Comparison of ENCODE assay signal across 22 mouse cellular contexts in the genomic region with DNA sequence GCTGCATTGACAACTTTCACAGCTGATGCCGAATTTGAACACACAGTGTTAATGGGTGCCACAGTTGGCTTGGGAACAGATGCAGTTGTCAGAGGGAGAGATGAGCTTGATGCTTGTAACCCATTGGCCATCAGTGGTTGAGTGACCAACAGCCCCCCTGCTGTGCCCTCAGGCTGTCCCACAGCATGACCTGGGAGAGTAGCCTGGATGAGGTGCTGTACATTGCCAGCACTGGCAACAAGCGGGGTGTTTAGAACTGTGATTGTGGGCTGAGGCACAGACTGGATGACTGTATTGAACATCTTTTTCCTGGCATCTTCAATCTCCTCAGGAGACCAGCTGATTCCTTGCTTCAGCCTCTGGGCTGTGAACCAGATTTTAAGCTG. TPM values are rescaled to one million over a fixed set of nuclear protein-coding genes. Genes with fewer than 3 reads are reported as not detected.
DNase-seq lines count a peak whose midpoint lies in the region; ATAC-seq and TF ChIP-seq lines count a peak whose summit lies in the region.
"Had no signal": no experiment of that assay in that cellular context is flagged by ENCODE, and none has a peak within 500 bp of the region (broad histone marks: within the 10 kb centered on the region; RNA-seq: fewer than 3 reads in every experiment).

No protein-coding gene starts in this region.

- H3K9me3 ChIP-seq in liver, embryonic 11.5 days (ENCODE audit: control insufficient read depth, low read length) = no peaks in the 10 kb centered on the region
- H3K9me3 ChIP-seq: embryonic facial prominence, embryonic 12.5 days; embryonic facial prominence, embryonic 15.5 days had no signal

- no peaks in the 10 kb centered on the region; the same call in 1 of the 2 replicates for H3K27me3 ChIP-seq in cerebellum, adult 2 months (ENCODE audit: control insufficient read depth, insufficient read depth, low read length)
- no peaks in the 10 kb centered on the region for H3K27me3 ChIP-seq in liver, embryonic 11.5 days (replicated peaks; ENCODE audit: control insufficient read depth, insufficient read depth, low read length)
- H3K27me3 ChIP-seq: embryonic facial prominence, embryonic 12.5 days; embryonic facial prominence, embryonic 15.5 days had no signal

- no peak overlapping the region for H3K27ac ChIP-seq in cerebellum, adult 2 months (ENCODE audit: insufficient read depth, low read length)
- H3K27ac ChIP-seq in liver, embryonic 11.5 days (ENCODE audit: low read depth, low read length) = no peak overlapping the region
- H3K27ac ChIP-seq: embryonic facial prominence, embryonic 12.5 days; embryonic facial prominence, embryonic 15.5 days; gastrocnemius, adult 2 months; hindbrain, embryonic 14.5 days; hindbrain, postnatal 0 days had no signal

- H3K36me3 ChIP-seq in liver, embryonic 11.5 days (ENCODE audit: control insufficient read depth, insufficient read depth, low read length) = peaks cover 3% of the 10 kb centered on the region; the same call in 1 of the 2 replicates
- H3K36me3 ChIP-seq: embryonic facial prominence, embryonic 12.5 days had no signal

- TF ChIP-seq CTCF in cerebellum, adult 2 months (IDR thresholded peaks at IDR 0.05; ENCODE audit: borderline replicate concordance, insufficient read depth, low read depth, low read length) = no peak

- H3K9ac ChIP-seq in liver, embryonic 11.5 days (ENCODE audit: low read depth, low read length) = no peak overlapping the region
- H3K9ac ChIP-seq: embryonic facial prominence, embryonic 12.5 days; embryonic facial prominence, embryonic 15.5 days; forebrain, postnatal 0 days; hindbrain, embryonic 14.5 days had no signal

- H3K4me2 ChIP-seq in liver, embryonic 11.5 days = no peak overlapping the region
- H3K4me2 ChIP-seq: embryonic facial prominence, embryonic 12.5 days; embryonic facial prominence, embryonic 15.5 days; heart, embryonic 11.5 days; hindbrain, embryonic 14.5 days had no signal

- no peak overlapping the region for H3K4me3 ChIP-seq in cerebellum, adult 2 months (replicated peaks; ENCODE audit: insufficient read depth, low read depth, low read length)
- H3K4me3 ChIP-seq in liver, embryonic 11.5 days (ENCODE audit: low read depth, low read length) = no peak overlapping the region
- H3K4me3 ChIP-seq: embryonic facial prominence, embryonic 12.5 days; embryonic facial prominence, embryonic 15.5 days; gastrocnemius, adult 2 months had no signal

- H3K4me1 ChIP-seq in cerebellum, adult 2 months (ENCODE audit: control insufficient read depth, insufficient read depth, low read length) = peaks cover 20% of the 10 kb centered on the region
- H3K4me1 ChIP-seq in liver, embryonic 11.5 days (replicated peaks; ENCODE audit: control insufficient read depth, insufficient read depth, low read length) = no peaks in the 10 kb centered on the region
- H3K4me1 ChIP-seq: embryonic facial prominence, embryonic 12.5 days; embryonic facial prominence, embryonic 15.5 days had no signal

- 34% methylated on average over 2 of the region's 2 CpGs for WGBS in cerebellum, adult 2 months
- WGBS in liver, embryonic 11.5 days = 90% methylated on average over 2 of the region's 2 CpGs

- ATAC-seq in liver, embryonic 11.5 days (replicated peaks; ENCODE audit: low FRiP score) = no peak
- ATAC-seq: forebrain, embryonic 14.5 days; forebrain, postnatal 0 days; hindbrain, postnatal 0 days; inflammation-experienced regulatory T-cells, adult 6 months; intestine, embryonic 16.5 days had no signal

- no peak for TF ChIP-seq POLR2A in cerebellum, adult 2 months (IDR thresholded peaks at IDR 0.05; ENCODE audit: borderline replicate concordance, insufficient read depth, low read length)

- peak; percentile 51 for DNase-seq in brain, adult 2 months (ENCODE audit: low read depth, low spot score)
- peak; percentile 47 for DNase-seq in cerebellum, adult 11 months
- peak; percentile 52 to 66 for DNase-seq in cerebellum, adult 2 months
- DNase-seq in cerebellum, adult 9-11 months = peak; percentile 71
- DNase-seq in liver, embryonic 11.5 days (ENCODE audit: low spot score) = no peak
- no peak for DNase-seq in spleen, postnatal 4 days (ENCODE audit: low spot score in 2 of 2)
- DNase-seq in adrenal gland, adult 8-10 months = no peak
- DNase-seq: adrenal gland, adult 2 months; adrenal gland, postnatal 25 days; forebrain, postnatal 0 days; gastrocnemius, adult 2 months; gastrocnemius, postnatal 14 days; heart, postnatal 36 days; kidney, adult 18-20 months had no signal

RNA-seq across cellular contexts. Expression of gene Plcg1, which starts 49.7 kb away (rescaled TPM):
- 73.1 and 74.5 TPM in 2 replicates for polyA plus RNA-seq in cerebellum, adult 2 months (2012; rRNA removed)
- 22.3 and 27.2 TPM in 2 replicates for polyA plus RNA-seq in liver, embryonic 11.5 days (2014; fragmentation: Nextera tagmentation; extraction: Ambion mirVana)
- 10 to 100 TPM; 57.8 to 92.9 (median 81.0) TPM for total RNA-seq in adrenal gland, adult 8-10 months (2022)

Comparison
In these comparisons a context has a peak if more than half of its experiments do, and no peak if none do; other contexts are left out.
1. DNase-seq: peak in brain, adult 2 months (single experiment), cerebellum, adult 11 months (single experiment), cerebellum, adult 2 months (2 of 2) and cerebellum, adult 9-11 months (single experiment); none in liver, embryonic 11.5 days (single experiment), spleen, postnatal 4 days (0 of 2) and adrenal gland, adult 8-10 months (single experiment).